Comparison of ENCODE assay signal across 26 mouse cellular contexts in genomic region chr13:73775786-73776185, GRCm38 (mm10). TPM values are rescaled to one million over a fixed set of nuclear protein-coding genes. Genes with fewer than 3 reads are reported as not detected.
DNase-seq lines count a peak whose midpoint lies in the region; ATAC-seq lines count a peak whose summit lies in the region.
"Had no signal": no experiment of that assay in that cellular context is flagged by ENCODE, and none has a peak within 500 bp of the region (broad histone marks: within the 10 kb centered on the region; RNA-seq: fewer than 3 reads in every experiment).

No protein-coding gene starts in this region.

- H3K27me3 ChIP-seq in intestine, embryonic 15.5 days (replicated peaks) = no peaks in the 10 kb centered on the region
- H3K27me3 ChIP-seq in intestine, embryonic 16.5 days (replicated peaks; ENCODE audit: control insufficient read depth, insufficient read depth, low read length) = no peaks in the 10 kb centered on the region
- H3K27me3 ChIP-seq in heart, embryonic 11.5 days (ENCODE audit: control insufficient read depth, insufficient read depth, low read length) = no peaks in the 10 kb centered on the region
- H3K27me3 ChIP-seq: CH12.LX; forebrain, embryonic 13.5 days; Patski; stomach, embryonic 15.5 days had no signal

- no peak overlapping the region for H3K4me2 ChIP-seq in intestine, embryonic 15.5 days (replicated peaks)
- no peak overlapping the region for H3K4me2 ChIP-seq in intestine, embryonic 16.5 days (ENCODE audit: low read depth, low read length)
- no peak overlapping the region for H3K4me2 ChIP-seq in heart, embryonic 11.5 days
- H3K4me2 ChIP-seq: forebrain, embryonic 13.5 days; stomach, embryonic 15.5 days had no signal

- no peak overlapping the region for H3K9ac ChIP-seq in intestine, embryonic 15.5 days
- H3K9ac ChIP-seq in intestine, embryonic 16.5 days (ENCODE audit: low read depth, low read length) = no peak overlapping the region
- H3K9ac ChIP-seq in heart, embryonic 11.5 days (ENCODE audit: low read depth, low read length) = peak overlapping the region; percentile 2; the same call in 1 of the 2 replicates
- H3K9ac ChIP-seq: forebrain, embryonic 13.5 days; liver, postnatal 0 days; stomach, embryonic 15.5 days had no signal

- ATAC-seq in intestine, embryonic 15.5 days = no peak
- no peak for ATAC-seq in intestine, embryonic 16.5 days
- no peak for ATAC-seq in heart, embryonic 11.5 days (replicated peaks; ENCODE audit: insufficient number of reproducible peaks, low FRiP score, low TSS enrichment)
- ATAC-seq: forebrain, embryonic 13.5 days; hindbrain, embryonic 16.5 days; liver, postnatal 0 days; lung, postnatal 0 days; midbrain, embryonic 16.5 days; Patski had no signal

- peak; percentile 53 for DNase-seq in cerebellum, postnatal 14 days
- no peak for DNase-seq in cerebellum, adult 9-11 months
- DNase-seq in heart, postnatal 4 days = peak; percentile 35
- DNase-seq in thymus, postnatal 0 days (ENCODE audit: low spot score) = no peak
- DNase-seq: B cell, adult 2 months; cerebellum, adult 11-12 months; cerebellum, postnatal 36 days; kidney, adult 8-10 months; kidney, postnatal 10 days; liver; liver, postnatal 0 days; right cerebral cortex, postnatal 4 days; thymus, postnatal 36 days had no signal

- WGBS in intestine, embryonic 15.5 days = 67% methylated on average over 4 of the region's 4 CpGs
- WGBS in intestine, embryonic 16.5 days = 72% methylated on average over 4 of the region's 4 CpGs
- WGBS in heart, embryonic 11.5 days (ENCODE audit: insufficient replicate concordance) = 64% methylated on average over 4 of the region's 4 CpGs

- no peaks in the 10 kb centered on the region for H3K9me3 ChIP-seq in intestine, embryonic 15.5 days
- H3K9me3 ChIP-seq in intestine, embryonic 16.5 days (ENCODE audit: control insufficient read depth, low read length) = no peaks in the 10 kb centered on the region
- H3K9me3 ChIP-seq in heart, embryonic 11.5 days (replicated peaks; ENCODE audit: control insufficient read depth, low read length) = no peaks in the 10 kb centered on the region
- H3K9me3 ChIP-seq: forebrain, embryonic 13.5 days; G1E; limb, embryonic 10.5 days; midbrain, embryonic 10.5 days; stomach, embryonic 15.5 days had no signal

- peaks cover 28% of the 10 kb centered on the region for H3K4me1 ChIP-seq in intestine, embryonic 15.5 days (replicated peaks)
- peaks cover 50% of the 10 kb centered on the region for H3K4me1 ChIP-seq in intestine, embryonic 16.5 days (ENCODE audit: control insufficient read depth, insufficient read depth, low read length)
- peaks cover 22% of the 10 kb centered on the region for H3K4me1 ChIP-seq in heart, embryonic 11.5 days (ENCODE audit: control insufficient read depth, insufficient read depth, low read length)

- no peaks in the 10 kb centered on the region for H3K36me3 ChIP-seq in intestine, embryonic 15.5 days
- no peaks in the 10 kb centered on the region for H3K36me3 ChIP-seq in intestine, embryonic 16.5 days (ENCODE audit: control insufficient read depth, insufficient read depth, low read length)
- H3K36me3 ChIP-seq in heart, embryonic 11.5 days (ENCODE audit: control insufficient read depth, insufficient read depth, low read length) = 0 out of 2 replicates have a peak, but pooled peaks cover 3% of the 10 kb centered on the region
- H3K36me3 ChIP-seq: G1E; stomach, embryonic 15.5 days had no signal

- H3K4me3 ChIP-seq in intestine, embryonic 15.5 days (replicated peaks) = no peak overlapping the region
- no peak overlapping the region for H3K4me3 ChIP-seq in intestine, embryonic 16.5 days (ENCODE audit: low read length)
- no peak overlapping the region for H3K4me3 ChIP-seq in heart, embryonic 11.5 days (ENCODE audit: low read depth, low read length)
- H3K4me3 ChIP-seq: forebrain, embryonic 13.5 days; limb, embryonic 10.5 days; midbrain, embryonic 10.5 days; stomach, embryonic 15.5 days had no signal

- 0 out of 2 replicates have a peak overlapping the region, but pooled peaks have one; percentile 19 for H3K27ac ChIP-seq in intestine, embryonic 15.5 days
- H3K27ac ChIP-seq in intestine, embryonic 16.5 days (ENCODE audit: low read length) = no peak overlapping the region; the same call in 1 of the 2 replicates
- no peak overlapping the region for H3K27ac ChIP-seq in heart, embryonic 11.5 days (ENCODE audit: low read depth, low read length)
- H3K27ac ChIP-seq: forebrain, embryonic 13.5 days; limb, embryonic 10.5 days; midbrain, embryonic 10.5 days; stomach, embryonic 15.5 days had no signal

RNA-seq across cellular contexts. Expression of gene Slc12a7, which starts 42.9 kb away (rescaled TPM):
- 25.3 and 27.4 TPM in 2 replicates for polyA plus RNA-seq in intestine, embryonic 15.5 days (2015; fragmentation: Nextera tagmentation; extraction: Ambion mirVana)
- 28.7 and 31.7 TPM in 2 replicates for polyA plus RNA-seq in intestine, embryonic 16.5 days (2015; fragmentation: Nextera tagmentation; extraction: Ambion mirVana)
- polyA plus RNA-seq in heart, embryonic 11.5 days (2014; fragmentation: Nextera tagmentation; extraction: Ambion mirVana) = 32.7 and 40.0 TPM in 2 replicates
- 100 to 1,000 TPM; 145 to 150 TPM for total RNA-seq in heart, postnatal 4 days (2021)
- polyA plus RNA-seq in thymus, postnatal 0 days (2015; fragmentation: Nextera tagmentation; extraction: Ambion mirVana) = 27.7 and 33.8 TPM in 2 replicates

Comparison
In these comparisons a context has a peak if more than half of its experiments do, and no peak if none do; other contexts are left out.
1. DNase-seq: peak in cerebellum, postnatal 14 days (2 of 2) and heart, postnatal 4 days (single experiment); none in cerebellum, adult 9-11 months (single experiment) and thymus, postnatal 0 days (single experiment).